Mouse (Mus musculus) splenic B cell, adult 2 months (primary cell): ENCODE results near the gene Rsbn1.

Source experiments
- DNase-seq: peaks from one replicate; pipeline ENCODE4 v3.0.0-alpha.2; 2011; ENCODE audit warnings: low read depth, low spot score
- H3K27me3 ChIP-seq: 2 replicates; pipeline ENCODE4 v1.6.1; 2012; ENCODE audit warnings: mild to moderate bottlenecking, low read length, moderate library complexity, mixed read lengths; ENCODE audit not compliant: control insufficient read depth, poor library complexity, insufficient read depth, severe bottlenecking
- H3K36me3 ChIP-seq: 2 replicates; pipeline ENCODE4 v1.6.1; 2012; ENCODE audit warnings: mild to moderate bottlenecking, low read length, moderate library complexity, mixed read lengths; ENCODE audit not compliant: control insufficient read depth, poor library complexity, insufficient read depth, severe bottlenecking

Gene Rsbn1

GRCm38 (mm10) chr3:103915509-103915896 lies 1.6 kb downstream of the Rsbn1 start:
- Histone ChIP-seq H3K27me3 (no peaks in the 10 kb centered on the region), H3K36me3 (0 out of 2 replicates have a peak, but pooled peaks cover 1% of the 10 kb centered on the region)
- peak; percentile 15 for DNase-seq

GRCm38 (mm10) chr3:103916205-103916838 lies 2.4 kb downstream of the Rsbn1 start:
- no peaks in the 10 kb centered on the region for H3K27me3 ChIP-seq
- H3K36me3 ChIP-seq: 0 out of 2 replicates have a peak, but pooled peaks cover 1% of the 10 kb centered on the region
- peak; percentile 71 for DNase-seq

GRCm38 (mm10) chr3:103916839-103917237 lies 2.9 kb downstream of the Rsbn1 start:
- Histone ChIP-seq H3K36me3 (0 out of 2 replicates have a peak, but pooled peaks cover 1% of the 10 kb centered on the region), H3K27me3 (no peaks in the 10 kb centered on the region)
- no peak for DNase-seq

- Histone ChIP-seq H3K36me3 (0 out of 2 replicates have a peak, but pooled peaks cover 1% of the 10 kb centered on the region), H3K27me3 (no peaks in the 10 kb centered on the region)
- no peak for DNase-seq
Observed at GRCm38 (mm10) chr3:103920094-103920493, 6.2 kb downstream of the Rsbn1 start.

GRCm38 (mm10) chr3:103925302-103925701 lies 11.4 kb downstream of the Rsbn1 start:
- Histone ChIP-seq H3K27me3 (no peaks in the 10 kb centered on the region), H3K36me3 (peaks cover 2% of the 10 kb centered on the region; the same call in 1 of the 2 replicates)
- DNase-seq: no peak

GRCm38 (mm10) chr3:103927511-103927910 lies 13.6 kb downstream of the Rsbn1 start:
- DNase-seq: peak; percentile 59

GRCm38 (mm10) chr3:103944794-103945562 lies 31.1 kb downstream of the Rsbn1 start:
- DNase-seq: no peak
- H3K27me3 ChIP-seq: no peaks in the 10 kb centered on the region
- H3K36me3 ChIP-seq: no peaks in the 10 kb centered on the region

More at GRCm38 (mm10) chr3:103927511-103927910, 13.6 kb downstream of the Rsbn1 start:
- Histone ChIP-seq H3K27me3 (no peaks in the 10 kb centered on the region), H3K36me3 (peaks cover 2% of the 10 kb centered on the region; the same call in 1 of the 2 replicates)

GRCm38 (mm10) chr3:103948666-103949065 lies 34.7 kb downstream of the Rsbn1 start:
- Histone ChIP-seq H3K27me3 (no peaks in the 10 kb centered on the region), H3K36me3 (no peaks in the 10 kb centered on the region)
- DNase-seq: peak; percentile 65

- H3K36me3 ChIP-seq: peaks cover 7% of the 10 kb centered on the region
- no peak for DNase-seq
- H3K27me3 ChIP-seq: no peaks in the 10 kb centered on the region
Observed at GRCm38 (mm10) chr3:103960622-103961021, 46.7 kb downstream of the Rsbn1 start.

- Histone ChIP-seq H3K27me3 (no peaks in the 10 kb centered on the region), H3K36me3 (peaks cover 3% of the 10 kb centered on the region; the same call in 1 of the 2 replicates)
- no peak for DNase-seq
Observed at GRCm38 (mm10) chr3:103967231-103967630, 53.3 kb downstream of the Rsbn1 start.

GRCm38 (mm10) chr3:103967861-103968691 lies 54.2 kb downstream of the Rsbn1 start, which contains the start of gene Phtf1:
Phtf1 (plus strand) TSS chr3:103968110.
- DNase-seq: peak; percentile 80
- Histone ChIP-seq H3K27me3 (no peaks in the 10 kb centered on the region), H3K36me3 (peaks cover 2% of the 10 kb centered on the region; the same call in 1 of the 2 replicates)

- Histone ChIP-seq H3K27me3 (no peaks in the 10 kb centered on the region), H3K36me3 (no peaks in the 10 kb centered on the region; the same call in 1 of the 2 replicates)
- no peak for DNase-seq
Observed at GRCm38 (mm10) chr3:103968701-103969100, 54.8 kb downstream of the Rsbn1 start.

GRCm38 (mm10) chr3:103971157-103971556 lies 57.2 kb downstream of the Rsbn1 start:
- H3K27me3 ChIP-seq: no peaks in the 10 kb centered on the region
- H3K36me3 ChIP-seq: no peaks in the 10 kb centered on the region
- DNase-seq: no peak

GRCm38 (mm10) chr3:103984556-103984955 lies 70.6 kb downstream of the Rsbn1 start:
- Histone ChIP-seq H3K27me3 (no peaks in the 10 kb centered on the region), H3K36me3 (peaks cover 8% of the 10 kb centered on the region)
- DNase-seq: no peak
